Mouse (Mus musculus) liver, embryonic 14.5 days (tissue): ENCODE results near the gene Snx32.

Experiments used
- CTCF ChIP-seq: IDR thresholded peaks from 2 replicates; pipeline ENCODE4 v1.5.1; 2016; ENCODE audit warnings: antibody characterized with exemption, low read depth, control low read depth
- EP300 ChIP-seq: IDR thresholded peaks from 2 replicates; pipeline ENCODE4 v1.6.1; 2016; ENCODE audit warnings: antibody characterized with exemption, low read depth

- TF ChIP-seq EP300 (no peak), CTCF (no peak)
Measured at GRCm38 (mm10) chr19:5481398-5481797, 28.9 kb downstream of the Snx32 start.
